Comparison of ENCODE assay signal across 12 mouse cellular contexts in the genomic region with DNA sequence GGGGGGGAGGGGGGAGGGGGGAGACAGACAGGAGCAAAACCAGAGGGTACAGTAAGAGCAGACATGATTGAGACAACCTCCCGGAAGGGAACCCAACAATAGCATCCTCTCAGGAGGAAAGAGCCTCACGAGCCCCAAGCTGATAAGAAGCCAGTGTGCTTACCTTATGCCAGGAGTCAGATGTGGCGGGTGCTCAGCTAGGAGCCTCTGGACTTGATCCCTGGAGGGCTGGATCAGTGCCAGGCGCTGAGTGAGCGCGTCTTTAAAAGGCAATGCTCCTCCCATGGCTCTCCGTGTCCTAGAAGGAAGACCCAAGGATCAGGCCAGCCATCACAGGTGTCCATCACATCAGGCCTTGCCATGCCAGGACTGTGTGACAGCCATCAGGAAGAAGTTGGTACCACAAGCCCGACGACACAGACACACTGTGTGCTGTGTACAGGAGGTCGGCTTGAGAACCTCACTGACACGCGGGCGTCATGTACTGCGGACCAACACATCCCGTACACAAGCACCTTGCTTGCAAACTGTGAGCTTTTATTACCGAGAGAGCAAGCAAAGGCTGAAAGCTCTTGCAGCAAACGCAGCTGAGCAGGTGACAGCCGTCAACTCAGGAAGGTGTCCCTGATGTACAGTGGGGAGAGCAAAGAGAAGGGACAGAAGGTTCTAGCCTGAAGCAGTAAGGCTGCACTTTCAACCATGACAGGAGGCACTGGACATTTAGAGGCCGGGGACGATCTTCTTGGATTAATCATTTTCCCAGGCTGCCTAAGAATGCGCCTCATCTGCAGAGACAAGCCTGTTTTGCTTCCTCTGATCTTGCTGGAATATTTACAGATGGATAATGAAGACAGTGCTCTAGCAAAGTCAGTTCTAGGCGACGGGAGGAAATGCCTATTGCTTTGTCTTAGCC. TPM values are rescaled to one million over a fixed set of nuclear protein-coding genes. Genes with fewer than 3 reads are reported as not detected.
A peak's percentile ranks its signal among the peaks of the same experiment; 100 is the strongest.
DNase-seq lines count a peak whose midpoint lies in the region; ATAC-seq and TF ChIP-seq lines count a peak whose summit lies in the region.
"Had no signal": no experiment of that assay in that cellular context is flagged by ENCODE, and none has a peak within 500 bp of the region (broad histone marks: within the 10 kb centered on the region; RNA-seq: fewer than 3 reads in every experiment).

No protein-coding gene starts in this region.

- intact Hi-C loops in heart, adult 2 months (cut with DNase I): no loop called here

- H3K27me3 ChIP-seq in heart, embryonic 10.5 days (ENCODE audit: insufficient read depth, poor library complexity, severe bottlenecking): no peaks in the 10 kb centered on the region
- H3K27me3 ChIP-seq in heart, adult 2 months (ENCODE audit: control insufficient read depth, insufficient read depth, low read length): no peaks in the 10 kb centered on the region
- no peaks in the 10 kb centered on the region for H3K27me3 ChIP-seq in lung, embryonic 16.5 days (ENCODE audit: control insufficient read depth, insufficient read depth, low read depth, low read length)
- no peaks in the 10 kb centered on the region for H3K27me3 ChIP-seq in kidney, embryonic 16.5 days (ENCODE audit: insufficient read depth, low read length)

- peaks cover 18% of the 10 kb centered on the region; the same call in 1 of the 2 replicates for H3K36me3 ChIP-seq in heart, embryonic 10.5 days
- H3K36me3 ChIP-seq in heart, adult 2 months (ENCODE audit: control insufficient read depth, insufficient read depth, low read length): no peaks in the 10 kb centered on the region
- no peaks in the 10 kb centered on the region for H3K36me3 ChIP-seq in lung, embryonic 16.5 days (ENCODE audit: control insufficient read depth, insufficient read depth, low read length)
- H3K36me3 ChIP-seq in kidney, embryonic 16.5 days (ENCODE audit: insufficient read depth, low read length): peaks cover 6% of the 10 kb centered on the region; the same call in 1 of the 2 replicates

- H3K9me3 ChIP-seq in heart, embryonic 10.5 days: no peaks in the 10 kb centered on the region
- H3K9me3 ChIP-seq in lung, embryonic 16.5 days (ENCODE audit: control insufficient read depth, low read length): no peaks in the 10 kb centered on the region
- H3K9me3 ChIP-seq in kidney, embryonic 16.5 days (ENCODE audit: low read length): no peaks in the 10 kb centered on the region

- no peak overlapping the region for H3K4me2 ChIP-seq in lung, embryonic 16.5 days (ENCODE audit: low read depth, low read length)
- no peak overlapping the region for H3K4me2 ChIP-seq in kidney, embryonic 16.5 days (replicated peaks; ENCODE audit: low read depth, low read length)

- 0 out of 2 replicates have a peak overlapping the region, but pooled peaks have one; percentile 16 for H3K4me3 ChIP-seq in heart, embryonic 10.5 days
- H3K4me3 ChIP-seq in heart, adult 2 months: no peak overlapping the region
- H3K4me3 ChIP-seq in lung, embryonic 16.5 days (ENCODE audit: low read length): no peak overlapping the region
- no peak overlapping the region for H3K4me3 ChIP-seq in kidney, embryonic 16.5 days (ENCODE audit: low read length)

- no peak for TF ChIP-seq CTCF in heart, adult 2 months (IDR thresholded peaks at IDR 0.05)

- no peak for TF ChIP-seq EP300 in heart, adult 2 months (IDR thresholded peaks at IDR 0.05; ENCODE audit: insufficient read depth, low read depth, low read length)

- peaks cover 14% of the 10 kb centered on the region for H3K4me1 ChIP-seq in heart, embryonic 10.5 days
- no peaks in the 10 kb centered on the region for H3K4me1 ChIP-seq in heart, adult 2 months (ENCODE audit: control insufficient read depth, insufficient read depth, low read length)
- no peaks in the 10 kb centered on the region for H3K4me1 ChIP-seq in lung, embryonic 16.5 days (replicated peaks; ENCODE audit: control insufficient read depth, insufficient read depth, low read length)
- no peaks in the 10 kb centered on the region for H3K4me1 ChIP-seq in kidney, embryonic 16.5 days (ENCODE audit: insufficient read depth, low read length)

- 0 out of 2 replicates have a peak, but pooled peaks have one; percentile 15 for ATAC-seq in lung, embryonic 16.5 days (ENCODE audit: low read depth)
- ATAC-seq in kidney, embryonic 16.5 days (ENCODE audit: low FRiP score, low TSS enrichment): peak; percentile 59; the same call in 1 of the 2 replicates
- ATAC-seq: inflammation-experienced regulatory T-cells, adult 6 months; lung, postnatal 0 days had no signal

- H3K79me2 ChIP-seq in heart, adult 2 months (replicated peaks; ENCODE audit: control insufficient read depth, insufficient read depth, low read length): no peaks in the 10 kb centered on the region

- WGBS in heart, embryonic 10.5 days: 65% methylated on average over 23 of the region's 23 CpGs
- 63% methylated on average over 23 of the region's 23 CpGs for WGBS in heart, adult 2 months
- WGBS in lung, embryonic 16.5 days: 71% methylated on average over 23 of the region's 23 CpGs
- WGBS in kidney, embryonic 16.5 days: 82% methylated on average over 23 of the region's 23 CpGs

- no peak for TF ChIP-seq POLR2A in heart, adult 2 months (IDR thresholded peaks at IDR 0.05; ENCODE audit: insufficient read depth, low read depth, low read length)

- no peak for DNase-seq in heart, embryonic 10.5 days (ENCODE audit: low spot score)
- DNase-seq in heart, adult 2 months: no peak
- no peak for DNase-seq in lung, postnatal 14 days
- peak; percentile 74 for DNase-seq in yolk sac, embryonic 10.5 days (ENCODE audit: low spot score)
- DNase-seq in cerebellum, postnatal 36 days: no peak
- DNase-seq in retina, embryonic 14.5 days (ENCODE audit: low spot score): no peak
- DNase-seq: adrenal gland, adult 2 months; cerebellum, postnatal 14 days had no signal

- H3K27ac ChIP-seq in heart, embryonic 10.5 days: peak overlapping the region; percentile 43; the same call in 1 of the 2 replicates
- no peak overlapping the region for H3K27ac ChIP-seq in heart, adult 2 months
- no peak overlapping the region for H3K27ac ChIP-seq in lung, embryonic 16.5 days (ENCODE audit: low read length)
- peak overlapping the region; percentile 27; the same call in 1 of the 2 replicates for H3K27ac ChIP-seq in kidney, embryonic 16.5 days (ENCODE audit: low read length)

- no peak overlapping the region for H3K9ac ChIP-seq in heart, adult 2 months (ENCODE audit: low read depth, low read length)
- H3K9ac ChIP-seq in lung, embryonic 16.5 days (ENCODE audit: low read length): no peak overlapping the region
- no peak overlapping the region for H3K9ac ChIP-seq in kidney, embryonic 16.5 days (replicated peaks; ENCODE audit: low read length)

RNA-seq across cellular contexts. Expression of a gene that starts 16.6 kb away (rescaled TPM):
- 36.3 and 55.4 TPM in 2 replicates for polyA plus RNA-seq in heart, embryonic 10.5 days (2016; fragmentation: Nextera tagmentation; extraction: Ambion mirVana)
- 1 to 10 TPM; 6.0 to 8.7 TPM for total RNA-seq in heart, adult 2 months (2021)
- 7.7 and 11.4 TPM in 2 replicates for polyA plus RNA-seq in heart, adult 2 months (2012; rRNA removed)
- polyA plus RNA-seq in lung, embryonic 16.5 days (2015; fragmentation: Nextera tagmentation; extraction: Ambion mirVana): 32.7 and 33.5 TPM in 2 replicates
- 60.9 and 61.0 TPM in 2 replicates for polyA plus RNA-seq in kidney, embryonic 16.5 days (2015; fragmentation: Nextera tagmentation; extraction: Ambion mirVana)

RNA-seq across cellular contexts. Expression of a gene that starts 45.8 kb away (rescaled TPM):
- 140 and 220 TPM in 2 replicates for polyA plus RNA-seq in heart, embryonic 10.5 days (2016; fragmentation: Nextera tagmentation; extraction: Ambion mirVana)
- total RNA-seq in heart, adult 2 months (2021): 100 to 1,000 TPM; 785 to 948 TPM
- polyA plus RNA-seq in heart, adult 2 months (2012; rRNA removed): 462 and 670 TPM in 2 replicates
- 94.7 and 98.7 TPM in 2 replicates for polyA plus RNA-seq in lung, embryonic 16.5 days (2015; fragmentation: Nextera tagmentation; extraction: Ambion mirVana)
- 152 and 161 TPM in 2 replicates for polyA plus RNA-seq in kidney, embryonic 16.5 days (2015; fragmentation: Nextera tagmentation; extraction: Ambion mirVana)

RNA-seq across cellular contexts. Expression of a gene that starts 55.4 kb away (rescaled TPM):
- polyA plus RNA-seq in heart, embryonic 10.5 days (2016; fragmentation: Nextera tagmentation; extraction: Ambion mirVana): 162 and 176 TPM in 2 replicates
- 10 to 100 TPM; 76.8 to 86.4 TPM for total RNA-seq in heart, adult 2 months (2021)
- polyA plus RNA-seq in heart, adult 2 months (2012; rRNA removed): 107 and 130 TPM in 2 replicates
- 164 and 173 TPM in 2 replicates for polyA plus RNA-seq in lung, embryonic 16.5 days (2015; fragmentation: Nextera tagmentation; extraction: Ambion mirVana)
- 198 and 203 TPM in 2 replicates for polyA plus RNA-seq in kidney, embryonic 16.5 days (2015; fragmentation: Nextera tagmentation; extraction: Ambion mirVana)

Comparison
In these comparisons a context has a peak if more than half of its experiments do, and no peak if none do; other contexts are left out.
1. H3K27ac ChIP-seq: peak in heart, embryonic 10.5 days (single experiment) and kidney, embryonic 16.5 days (single experiment); none in heart, adult 2 months (single experiment) and lung, embryonic 16.5 days (single experiment).